Mouse (Mus musculus): ENCODE data around the gene Sema6d.

DNA sequence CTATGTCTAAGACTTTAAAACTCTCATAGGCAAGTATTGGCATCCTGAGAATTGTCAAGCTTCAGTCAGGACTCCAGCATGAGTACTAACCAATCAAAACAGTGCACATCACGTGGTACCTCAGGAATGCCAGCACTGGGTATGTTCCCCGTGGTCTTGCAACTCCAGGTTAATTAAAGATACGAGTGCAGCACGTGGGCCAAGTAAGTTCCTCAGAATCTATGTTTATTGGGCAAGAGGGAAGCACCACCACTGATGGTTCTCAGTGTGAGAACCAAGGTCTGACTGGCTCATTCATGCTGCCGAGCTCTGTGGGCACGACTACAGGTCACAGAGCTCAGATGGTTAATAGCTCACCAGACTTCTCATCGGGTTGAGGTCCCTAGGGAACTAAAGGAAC, 536.7 kb downstream of the Sema6d start:
- TF ChIP-seq CTCF (IDR thresholded peaks at IDR 0.05; ENCODE audit: low read depth, low read length) = no peak
- TF ChIP-seq POLR2A (IDR thresholded peaks at IDR 0.05; ENCODE audit: borderline replicate concordance, low read depth, low read length) = no peak
